Mouse (Mus musculus) lung, postnatal 0 days (tissue): ENCODE measurements around the gene Tmem178b.

Experiments
- CTCF ChIP-seq: IDR thresholded peaks from 2 replicates; pipeline ENCODE4 v1.5.1; 2016; ENCODE audit warnings: antibody characterized with exemption, mild to moderate bottlenecking
- EP300 ChIP-seq: IDR thresholded peaks from 2 replicates; pipeline ENCODE4 v1.6.1; 2016; ENCODE audit warnings: antibody characterized with exemption, mild to moderate bottlenecking, control low read depth

DNA sequence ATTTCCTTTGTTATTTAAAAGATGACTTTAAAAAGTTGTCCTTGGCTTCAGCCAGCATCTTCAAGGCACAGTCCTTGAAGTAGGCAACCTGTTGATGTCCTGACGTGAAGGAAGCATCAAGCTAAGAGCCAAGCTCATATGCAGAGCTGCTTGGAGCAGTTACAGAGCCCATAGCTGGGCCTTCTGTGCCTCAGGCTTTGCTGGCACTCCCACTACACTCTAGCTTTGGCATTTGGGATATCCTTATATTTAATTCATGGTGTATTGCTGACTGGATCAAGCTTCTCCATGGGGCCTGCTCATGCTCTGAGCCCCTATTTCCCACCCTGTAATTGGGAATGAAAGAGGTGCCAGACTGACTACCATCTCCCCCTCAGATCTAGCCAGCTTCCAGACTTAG is 179.5 kb downstream of the Tmem178b start:
- TF ChIP-seq EP300 = no peak
- TF ChIP-seq CTCF = no peak
